Mouse (Mus musculus) CH12.LX (cell line): ENCODE results near the gene Skint6.
"Not testable (repeated sequence)": the region's sequence is repeated elsewhere in the genome, so short reads cannot be mapped to it uniquely, and the experiment has no call there.

Experiments used
- CTCF ChIP-seq, 2 experiments: IDR thresholded peaks in 1 of 2; conservative IDR thresholded peaks in 1 of 2; 2 replicates each; pipeline ENCODE4 v1.5.1; 2011 to 2012; ENCODE audit warnings: low read depth in 2 of 2, low read length in 2 of 2, improper control_type of control experiment in 1 of 2, inconsistent platforms in 1 of 2, mild to moderate bottlenecking in 1 of 2, moderate library complexity in 1 of 2
- EP300 ChIP-seq: IDR thresholded peaks from 2 replicates; pipeline ENCODE4 v1.6.1; 2011; ENCODE audit warnings: low read length, improper control_type of control experiment
- GABPA ChIP-seq: IDR thresholded peaks from 2 replicates; pipeline ENCODE4 v1.6.1; 2012; ENCODE audit warnings: low read depth, low read length, improper control_type of control experiment, inconsistent platforms; ENCODE audit not compliant: insufficient replicate concordance
- IRF4 ChIP-seq: IDR thresholded peaks from 2 replicates; pipeline ENCODE4 v1.6.1; 2014; ENCODE audit warnings: low read depth, mild to moderate bottlenecking, inconsistent platforms, low read length, improper control_type of control experiment
- JUND ChIP-seq: conservative IDR thresholded peaks from 2 replicates; pipeline ENCODE4 v1.6.1; 2011; ENCODE audit warnings: low read depth, low read length, improper control_type of control experiment
- MAFK ChIP-seq: IDR thresholded peaks from 2 replicates; pipeline ENCODE4 v1.6.1; 2011; ENCODE audit warnings: low read length, improper control_type of control experiment; ENCODE audit not compliant: insufficient replicate concordance
- POLR2A ChIP-seq: IDR thresholded peaks from 2 replicates; pipeline ENCODE4 v1.6.1; 2011; ENCODE audit warnings: low read depth, mild to moderate bottlenecking, improper control_type of control experiment, low read length
- POLR2AphosphoS2 ChIP-seq: IDR thresholded peaks from 2 replicates; pipeline ENCODE4 v1.6.1; 2011; ENCODE audit warnings: low read depth, low read length, improper control_type of control experiment
- SMC3 ChIP-seq: IDR thresholded peaks from 2 replicates; pipeline ENCODE4 v1.6.1; 2011; ENCODE audit warnings: low read depth, low read length, improper control_type of control experiment
- TBP ChIP-seq: conservative IDR thresholded peaks from 2 replicates; pipeline ENCODE4 v1.6.1; 2011; ENCODE audit warnings: low read depth, low read length, improper control_type of control experiment
- TCF12 ChIP-seq: IDR thresholded peaks from 2 replicates; pipeline ENCODE4 v1.6.1; 2014; ENCODE audit warnings: low read depth, mild to moderate bottlenecking, inconsistent platforms, low read length, improper control_type of control experiment
- USF1 ChIP-seq: IDR thresholded peaks from 2 replicates; pipeline ENCODE4 v1.6.1; 2014; ENCODE audit warnings: low read depth, mild to moderate bottlenecking, inconsistent platforms, low read length, improper control_type of control experiment
- USF2 ChIP-seq: conservative IDR thresholded peaks from 2 replicates; pipeline ENCODE4 v1.6.1; 2011; ENCODE audit warnings: low read depth, low read length, improper control_type of control experiment
- ZNF384 ChIP-seq: IDR thresholded peaks from 2 replicates; pipeline ENCODE4 v1.6.1; 2012; ENCODE audit warnings: low read depth, low read length, improper control_type of control experiment, inconsistent platforms

GRCm38 (mm10) chr4:112979160-112979559, 307.6 kb downstream of the Skint6 start:
- not testable (repeated sequence) for TF ChIP-seq TCF12; CTCF (conservative IDR thresholded peaks at IDR 0.05 in 1 of 2, IDR thresholded peaks at IDR 0.05 in 1 of 2; ENCODE audit: low read depth in 2 of 2, low read length in 2 of 2); POLR2A; TBP; GABPA; ZNF384; IRF4; EP300; MAFK; JUND; USF1; SMC3; USF2; POLR2AphosphoS2
